Mouse (Mus musculus) C2C12 (cell line): ENCODE data around the gene Eef1akmt2.

Experiments used
- CTCF ChIP-seq: IDR thresholded peaks from one replicate; pipeline ENCODE4 v1.5.1; 2011; ENCODE audit not compliant: control insufficient read depth, insufficient read depth, insufficient read length
- FOSL1 ChIP-seq: IDR thresholded peaks from one replicate; pipeline ENCODE4 v1.8.0; 2011; ENCODE audit warnings: mild to moderate bottlenecking, low read length; ENCODE audit not compliant: poor library complexity, insufficient read depth, severe bottlenecking
- MAX ChIP-seq: IDR thresholded peaks from one replicate; pipeline ENCODE4 v1.6.1; 2011; ENCODE audit warnings: mild to moderate bottlenecking, control low read depth
- MYOG ChIP-seq: IDR thresholded peaks from one replicate; pipeline ENCODE4 v1.6.1; 2011; ENCODE audit not compliant: control insufficient read depth, insufficient read length; ENCODE audit errors: extremely low read depth
- USF1 ChIP-seq: IDR thresholded peaks from one replicate; pipeline ENCODE4 v1.6.1; 2011; ENCODE audit warnings: low read depth, mild to moderate bottlenecking, control low read depth, moderate library complexity

- TF ChIP-seq CTCF: no peak
- TF ChIP-seq USF1: no peak
- no peak for TF ChIP-seq MAX
- TF ChIP-seq FOSL1: no peak
- no peak for TF ChIP-seq MYOG
Observed at GRCm38 (mm10) chr7:132806926-132807857, 45.3 kb downstream of the Eef1akmt2 start.
